Mouse (Mus musculus): ENCODE results near the gene Ovca2.

The Ovca2 gene

DNA sequence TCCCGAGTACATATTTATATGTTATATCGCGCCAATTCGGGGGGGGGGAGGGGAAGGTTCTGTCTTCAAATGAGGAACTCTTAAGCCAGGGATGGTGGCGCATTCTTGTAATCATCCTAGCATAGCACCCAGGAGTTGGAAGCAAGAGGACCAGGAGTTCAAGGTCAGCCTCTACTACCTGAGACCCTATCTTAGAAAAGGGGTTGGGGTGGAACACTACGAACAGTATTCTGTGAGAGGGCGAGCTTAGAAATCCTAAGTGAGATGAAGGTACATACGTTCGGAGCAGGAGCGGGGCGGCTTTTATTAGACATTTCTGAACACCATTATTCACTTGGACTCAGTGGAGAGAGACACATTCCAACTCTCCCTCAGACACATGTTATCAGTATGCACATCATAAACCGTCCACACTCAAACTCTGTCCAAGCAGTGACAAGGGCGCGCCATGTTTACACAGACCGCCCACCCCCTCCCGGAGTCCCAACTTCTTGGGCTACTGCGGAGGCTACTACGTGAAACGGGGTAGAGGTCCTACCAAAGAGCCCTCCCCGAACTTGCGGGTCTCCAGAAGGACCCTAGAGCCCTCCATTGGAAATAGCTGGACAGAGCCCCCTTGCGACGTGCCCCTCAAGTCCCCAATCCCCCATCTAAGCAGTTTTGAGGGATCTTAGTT is 9.1 kb downstream of the Ovca2 start, which contains the start of gene Hic1:
TSS of gene Hic1 (minus strand) at position 115 of the 676 bp plus-strand sequence.
- DNase-seq = no peak

DNA sequence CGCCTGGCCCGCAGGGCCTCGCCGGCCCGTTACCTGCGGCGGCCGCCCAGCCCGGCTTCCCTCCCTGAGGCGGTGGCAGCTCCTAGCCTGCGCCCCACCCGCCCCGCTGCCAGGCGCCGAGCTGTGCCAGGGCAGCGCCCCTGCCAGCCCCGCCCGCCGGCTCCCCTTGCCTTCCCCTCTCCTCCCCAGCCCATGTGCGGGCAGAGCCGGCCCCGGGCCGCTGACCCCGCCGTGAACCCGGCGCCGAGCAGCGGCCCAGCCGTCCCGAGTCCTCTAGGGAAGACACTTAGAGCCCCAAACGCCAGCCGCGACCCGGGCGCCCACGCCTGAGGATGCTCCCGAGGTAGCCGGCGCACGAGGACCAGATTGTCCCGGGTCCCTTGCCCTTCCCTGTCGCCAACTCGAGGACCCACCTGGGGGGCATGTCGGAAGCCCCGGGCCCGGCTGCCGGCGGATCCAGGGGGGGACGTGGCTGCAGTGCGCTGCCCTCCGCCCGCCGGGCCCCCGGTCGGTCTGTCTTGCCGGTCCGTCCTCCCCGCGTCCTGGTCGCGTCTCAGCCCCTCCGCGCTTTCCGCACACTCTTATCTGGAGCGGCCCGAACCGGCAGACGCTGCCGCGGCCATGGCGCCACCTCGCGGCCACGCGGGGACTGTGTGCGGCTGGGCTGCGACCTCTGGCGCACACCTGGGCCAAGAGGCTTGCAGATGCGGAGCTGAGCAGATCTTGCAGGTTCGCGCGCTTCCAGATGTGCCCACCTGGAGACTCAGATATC is 9.9 kb downstream of the Ovca2 start:
- DNase-seq = peak; percentile 82 to 93

DNA sequence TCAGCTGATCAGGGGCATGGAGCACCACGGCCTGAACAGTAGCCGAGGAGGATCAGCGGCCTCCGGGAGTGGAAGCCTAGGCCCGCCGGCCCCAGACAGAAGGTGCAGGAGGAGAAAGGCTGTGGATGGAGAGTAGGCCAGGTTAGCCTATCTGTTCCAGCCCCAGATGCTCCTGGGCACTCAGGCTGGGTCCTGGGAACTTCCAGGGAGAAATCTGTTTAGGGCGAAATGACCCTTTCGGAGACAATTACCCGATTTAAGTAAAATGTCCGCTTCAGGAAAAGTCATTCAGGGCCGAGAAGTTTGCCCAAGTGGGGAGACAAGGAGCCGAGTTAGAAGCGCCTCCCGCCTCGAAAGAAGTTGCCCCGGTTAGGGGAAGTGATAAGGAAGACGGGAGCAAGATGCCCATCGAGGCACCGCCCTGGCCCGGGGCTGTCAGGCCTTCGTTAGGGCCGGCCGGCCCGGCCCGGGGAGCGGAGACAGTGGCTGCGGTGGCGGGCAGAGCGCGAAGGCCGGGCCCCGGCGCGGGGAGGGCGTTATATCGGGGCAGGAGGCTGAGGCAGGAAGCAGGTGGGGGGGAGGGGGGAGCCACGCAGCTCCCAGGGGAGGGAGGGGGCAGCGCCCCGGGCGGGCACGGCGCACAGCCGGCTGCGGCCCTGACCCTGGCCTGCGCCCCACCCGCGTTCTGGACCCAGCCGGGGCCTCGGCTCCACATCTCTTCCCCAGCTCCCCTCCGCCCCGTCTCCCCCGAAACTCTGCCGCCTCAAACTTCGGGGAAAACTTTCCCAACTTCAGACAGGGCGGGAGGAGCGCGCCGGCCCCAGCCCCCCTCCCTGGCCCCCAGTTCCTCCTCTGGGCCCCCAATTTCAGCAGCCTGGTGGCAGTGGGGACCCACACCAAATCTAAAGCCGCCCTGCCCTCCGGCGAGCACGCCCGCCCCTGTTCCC is 10.7 kb downstream of the Ovca2 start:
- DNase-seq = peak in 1 of 2 experiments; percentile 75

DNA sequence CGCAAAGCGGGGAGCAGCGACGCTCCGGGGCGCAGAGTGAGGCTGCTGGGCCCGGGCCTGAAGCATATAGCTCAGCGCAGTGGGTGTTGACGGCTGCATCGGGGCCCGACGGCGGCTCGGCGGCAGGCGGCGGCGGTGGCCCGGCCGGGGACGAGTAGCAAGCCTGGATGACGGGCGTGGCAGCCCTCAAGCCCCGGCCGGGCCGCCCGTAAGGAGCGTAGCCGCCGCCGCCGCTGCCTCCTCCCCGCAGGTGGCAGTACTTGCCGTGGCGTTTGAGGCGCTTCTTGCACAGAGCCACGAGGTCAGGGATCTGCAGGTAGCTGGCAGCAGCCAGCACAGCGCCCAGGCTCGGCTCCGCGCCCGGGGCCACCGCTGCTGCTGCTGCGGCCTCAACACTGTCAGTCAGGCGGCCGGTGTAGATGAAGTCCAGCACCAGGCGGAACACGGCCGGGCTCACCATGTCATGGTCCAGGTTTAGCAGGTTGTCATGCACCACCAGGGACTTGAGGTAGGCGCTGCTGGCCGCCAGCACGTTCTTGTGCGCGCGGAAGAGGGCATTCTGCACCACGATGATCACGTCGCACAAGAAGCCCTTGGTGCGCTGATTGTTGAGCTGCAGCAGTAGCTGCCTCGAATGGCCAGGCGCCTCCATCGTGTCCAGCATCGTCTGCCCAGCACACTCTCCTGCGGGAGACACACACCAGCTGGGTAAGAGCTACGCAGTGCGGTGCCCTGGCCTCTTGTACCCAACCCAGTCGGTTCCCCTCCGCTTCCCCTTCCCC is 11.6 kb downstream of the Ovca2 start:
- peak; percentile 60 to 81 for DNase-seq

DNA sequence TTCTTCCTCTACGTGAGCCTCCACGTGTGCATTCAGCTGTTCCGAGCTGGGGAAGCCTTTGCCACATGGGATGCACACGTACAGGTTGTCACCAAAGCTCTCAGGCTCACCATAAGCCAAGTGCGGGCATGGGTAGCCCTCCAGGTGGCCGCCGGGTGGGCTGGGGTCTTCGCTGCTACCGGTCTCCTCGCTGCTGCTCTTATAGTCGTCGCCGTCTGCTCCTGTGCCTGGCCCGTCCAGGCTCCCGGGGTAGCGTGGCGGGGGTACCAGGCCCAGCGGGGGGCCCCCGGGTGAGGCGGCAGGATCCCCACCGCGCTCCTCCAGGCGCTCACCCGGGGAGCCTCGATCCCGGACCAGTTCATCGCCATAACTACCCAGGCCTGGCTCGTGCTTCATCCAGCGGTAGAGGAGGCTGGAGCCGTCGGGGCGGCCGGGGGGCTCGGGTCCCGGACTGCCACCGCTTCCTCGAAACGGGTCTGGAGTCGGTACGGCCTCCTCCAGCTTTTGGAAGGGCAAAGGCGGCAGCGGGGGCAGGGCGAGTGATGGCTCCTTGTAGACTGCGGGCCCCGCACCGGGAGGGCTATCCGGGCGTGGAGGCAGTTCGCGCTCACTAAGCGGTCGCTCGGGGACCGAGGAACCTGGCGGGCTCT is 12.3 kb downstream of the Ovca2 start:
- DNase-seq = peak in 1 of 2 experiments; percentile 45

DNA sequence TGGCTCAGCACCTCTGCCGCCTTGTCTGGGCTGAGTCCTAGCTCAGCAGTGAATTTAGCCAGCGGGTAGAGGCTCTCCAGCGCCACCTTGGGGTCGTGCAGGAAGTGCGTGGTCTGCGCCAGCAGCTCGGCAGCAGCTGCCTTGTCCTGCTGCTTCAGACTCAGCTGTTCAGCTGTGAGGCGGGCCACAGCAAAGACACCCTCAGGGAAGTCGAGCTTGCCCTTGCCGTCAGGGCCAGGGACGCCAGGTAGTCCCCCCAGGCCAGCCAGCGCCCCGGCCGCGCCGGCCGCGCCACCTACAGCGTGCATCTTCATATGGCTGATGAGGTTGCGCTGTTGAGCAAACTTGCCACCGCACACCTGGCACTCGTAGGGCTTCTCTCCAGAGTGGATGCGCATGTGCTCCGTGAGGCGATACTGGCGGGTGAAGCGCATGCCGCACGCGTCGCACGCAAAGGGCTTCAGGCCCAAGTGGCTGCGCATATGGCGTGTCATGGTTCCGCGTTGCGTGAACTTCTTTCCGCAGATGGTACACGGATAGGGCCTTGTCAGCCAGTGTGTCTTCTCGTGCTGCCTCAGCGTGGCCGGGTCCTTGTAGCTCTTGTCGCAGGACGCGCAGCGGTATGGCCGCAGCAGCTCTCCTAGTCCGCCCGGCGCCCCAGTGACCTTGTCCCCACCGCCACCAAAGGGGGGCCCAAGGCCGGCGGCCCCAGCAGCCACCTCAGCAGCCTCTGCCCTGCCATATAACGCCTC is 13.0 kb downstream of the Ovca2 start:
- DNase-seq = peak; percentile 87 to 93

DNA sequence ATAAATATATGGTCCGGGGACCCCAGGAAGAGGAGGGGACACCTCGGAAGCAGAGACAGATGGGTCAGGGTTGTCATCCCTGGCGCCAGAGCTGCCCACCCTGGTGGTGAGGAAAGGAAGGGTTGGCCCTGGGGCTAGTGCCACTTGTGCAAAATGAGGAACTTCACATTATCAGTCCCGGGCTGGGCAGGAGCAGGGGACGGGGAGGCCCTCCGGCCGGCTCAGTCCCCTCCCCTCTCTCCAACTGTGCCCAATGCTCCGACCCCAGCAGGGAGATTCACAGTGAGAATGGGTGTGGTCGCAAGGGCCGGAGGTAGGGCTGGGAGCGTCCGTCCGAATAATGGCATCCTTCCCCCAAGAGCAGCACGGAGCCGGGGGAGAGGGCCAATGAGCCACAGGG is 13.9 kb downstream of the Ovca2 start:
- no peak for DNase-seq

DNA sequence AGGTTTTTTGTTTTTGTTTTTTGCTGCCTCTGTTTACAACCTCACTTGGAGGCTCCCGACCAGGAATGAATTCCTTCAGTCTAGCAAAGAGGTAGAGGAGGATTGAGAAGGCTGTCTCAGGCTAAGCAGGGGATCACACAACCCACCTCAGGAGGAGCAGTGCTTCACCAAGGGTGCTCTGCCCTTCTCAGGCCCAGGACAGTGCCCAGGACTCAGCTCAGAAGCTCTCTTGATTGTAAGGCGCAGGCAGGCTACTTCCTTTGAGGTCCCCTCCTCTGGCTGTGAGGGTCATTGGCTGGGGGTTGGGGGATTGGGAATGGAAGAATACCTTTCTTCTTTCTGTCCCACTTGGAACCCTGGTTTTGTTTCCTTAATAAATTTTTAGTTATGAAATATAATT is 14.6 kb downstream of the Ovca2 start:
- DNase-seq = no peak

DNA sequence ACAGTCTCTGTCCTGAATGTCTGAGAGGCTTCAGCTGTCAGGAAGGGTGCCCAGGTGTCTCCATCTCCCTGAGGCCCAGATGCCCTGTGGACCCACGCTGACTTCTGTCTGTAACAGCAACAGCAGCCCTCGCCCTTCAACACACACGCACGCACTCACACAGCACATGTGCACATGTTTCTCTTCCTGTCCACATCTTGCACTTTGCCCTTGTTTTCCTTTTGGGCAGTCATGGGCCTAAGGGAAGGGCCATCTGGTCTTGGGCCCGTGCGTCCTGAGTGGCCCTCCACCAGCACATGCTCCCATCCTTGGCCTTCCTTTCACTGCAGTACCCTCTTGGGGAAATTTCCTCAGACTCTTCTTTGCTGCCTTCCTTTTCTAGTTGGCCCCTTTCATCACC is 15.3 kb downstream of the Ovca2 start:
- peak; percentile 50 to 55 for DNase-seq

DNA sequence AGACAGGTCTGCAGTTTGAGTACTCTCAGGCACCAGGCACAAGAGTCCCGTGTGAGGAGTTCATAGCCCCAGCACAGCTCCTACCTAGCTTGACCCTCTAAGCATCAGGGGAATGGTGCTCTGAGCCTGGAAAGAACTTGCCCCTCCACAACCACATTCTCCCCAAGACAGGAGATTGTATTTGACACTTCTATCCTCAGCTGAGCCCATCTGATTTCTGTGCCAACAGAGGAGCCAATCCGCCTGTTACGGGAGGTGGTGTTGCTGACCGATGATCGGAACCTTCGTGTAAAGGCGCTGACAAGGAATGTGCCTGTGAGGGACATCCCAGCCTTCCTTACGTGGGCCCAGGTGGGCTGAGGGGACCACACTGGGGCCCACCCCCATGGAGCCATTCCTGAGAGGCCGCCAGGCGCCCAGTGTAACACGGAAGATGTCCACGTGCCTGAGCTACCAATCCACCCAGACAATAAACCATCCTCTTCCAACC is 16.0 kb downstream of the Ovca2 start:
- DNase-seq = no peak

DNA sequence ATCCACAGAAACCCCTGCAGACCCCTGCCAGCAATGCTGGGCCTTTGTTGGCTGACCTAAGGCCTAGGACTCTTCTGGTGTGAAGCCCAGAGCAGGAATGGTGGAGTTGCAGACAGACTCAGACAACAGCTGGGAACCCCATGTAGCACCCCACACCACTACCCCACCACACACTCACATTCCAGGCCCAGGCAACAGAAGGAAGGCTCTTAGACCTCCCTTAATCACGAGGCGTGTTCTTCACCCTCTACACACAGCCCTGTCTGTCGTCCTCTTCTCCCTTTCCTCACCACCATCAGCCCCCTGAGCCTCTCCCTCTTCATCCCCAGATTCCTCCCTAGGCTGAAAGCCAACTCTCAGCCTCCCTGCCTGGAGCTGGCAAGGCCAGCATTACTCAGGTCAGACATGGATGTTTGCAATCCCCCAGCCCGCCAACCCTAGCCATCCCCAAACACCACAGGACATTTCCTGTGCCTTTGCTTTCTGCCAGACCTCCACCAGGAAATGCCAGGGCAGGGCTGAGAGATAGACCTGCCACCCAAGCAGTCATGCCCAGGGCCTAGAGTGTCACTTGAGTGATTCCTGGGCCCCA is 17.1 kb downstream of the Ovca2 start:
- DNase-seq = no peak

DNA sequence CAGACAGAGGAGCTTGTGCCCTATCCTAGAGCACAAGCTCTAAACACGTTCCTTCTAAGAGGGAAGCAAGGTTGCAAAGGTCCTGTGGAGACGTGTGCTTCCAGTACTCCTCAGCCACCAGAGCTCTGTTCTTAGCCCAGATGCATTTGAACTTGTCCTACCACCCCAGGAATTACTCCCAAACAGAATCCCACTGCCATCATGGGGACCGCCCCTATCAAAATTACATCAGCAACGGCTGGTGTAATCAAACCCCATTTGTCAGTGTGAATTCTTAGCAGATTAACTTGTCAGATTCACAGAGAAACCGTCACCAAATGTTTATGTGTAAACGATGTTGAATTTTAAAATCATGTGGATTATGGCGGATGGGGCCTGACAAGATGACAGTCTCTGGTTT is 17.7 kb downstream of the Ovca2 start:
- no peak for DNase-seq

DNA sequence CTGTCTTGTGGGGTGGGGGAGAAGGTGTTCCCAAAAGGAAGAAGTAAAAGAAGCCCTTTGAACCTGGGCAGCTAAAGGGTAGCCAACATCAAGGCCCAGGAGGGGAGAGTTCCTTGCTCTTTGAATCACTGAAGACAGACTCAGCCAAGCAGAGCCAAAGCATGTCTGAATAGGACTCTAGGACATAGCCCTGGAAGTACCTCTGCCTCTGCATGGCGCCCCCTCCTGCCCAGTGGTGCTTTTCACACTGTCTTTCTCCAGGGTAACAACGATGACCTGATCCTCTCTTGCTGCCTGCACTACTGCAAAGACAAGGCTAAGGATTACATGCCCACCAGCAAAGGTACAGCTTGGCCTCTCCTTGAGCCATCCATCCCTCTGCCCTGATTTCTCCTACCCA is 19.1 kb downstream of the Ovca2 start:
- peak; percentile 57 to 87 for DNase-seq

DNA sequence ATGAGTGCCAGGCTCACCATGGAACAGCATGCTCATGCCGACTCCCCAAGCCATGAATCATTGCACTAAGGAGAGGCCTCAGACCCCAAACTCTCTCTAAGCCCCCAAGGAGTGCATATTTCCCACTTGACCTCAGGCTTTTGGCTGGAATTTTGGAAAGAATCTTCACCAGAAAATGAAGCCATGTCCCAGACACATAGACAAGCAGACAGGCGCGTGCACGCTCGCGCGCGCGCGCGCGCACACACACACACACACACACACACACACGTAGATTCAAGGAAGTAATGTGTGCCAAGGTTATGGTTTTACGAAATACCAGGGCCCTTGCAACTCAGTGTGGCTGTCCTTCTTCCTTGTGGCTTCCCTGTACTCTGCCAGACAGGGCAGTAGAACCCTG is 20.2 kb downstream of the Ovca2 start:
- no peak for DNase-seq

DNA sequence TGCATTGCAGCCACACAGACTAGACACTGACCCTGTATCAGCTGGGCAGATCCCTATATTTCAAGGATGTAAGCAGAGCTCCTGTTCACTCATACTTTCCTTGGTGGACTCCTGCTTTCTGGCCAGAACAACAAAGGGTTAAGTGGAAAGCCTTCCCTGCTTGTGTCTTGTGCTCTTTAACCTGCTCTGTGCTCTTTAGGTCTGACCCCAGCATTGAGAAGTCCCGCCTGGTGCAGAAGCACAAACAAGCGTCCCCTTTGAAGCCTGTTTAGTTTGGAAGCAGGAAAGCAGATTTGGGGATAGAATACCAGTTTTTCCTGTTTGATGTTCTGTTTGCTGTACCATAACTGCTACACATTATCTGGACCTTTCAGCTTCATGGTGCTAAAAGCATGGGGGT is 20.7 kb downstream of the Ovca2 start:
- DNase-seq = peak in 1 of 2 experiments; percentile 20

DNA sequence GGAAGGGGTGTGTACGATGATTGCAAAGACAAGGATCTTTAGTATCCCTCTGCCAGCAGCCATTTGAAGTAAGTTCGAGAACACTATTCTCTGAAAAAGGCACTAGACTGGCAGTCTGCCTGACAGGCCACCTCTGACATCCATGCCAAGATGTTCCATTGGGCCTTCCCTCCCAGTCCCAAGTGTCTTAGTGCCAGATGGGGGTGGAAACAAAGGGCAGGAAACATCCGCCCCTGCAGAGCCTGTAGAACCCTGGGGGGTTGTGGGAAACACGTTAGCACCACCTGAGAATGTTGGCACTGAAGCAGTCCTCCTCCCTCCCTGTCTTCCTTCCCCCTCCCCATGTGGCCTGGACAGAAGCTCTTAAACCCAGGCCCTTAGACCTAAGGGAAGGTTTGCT is 21.6 kb downstream of the Ovca2 start:
- peak; percentile 52 to 66 for DNase-seq

DNA sequence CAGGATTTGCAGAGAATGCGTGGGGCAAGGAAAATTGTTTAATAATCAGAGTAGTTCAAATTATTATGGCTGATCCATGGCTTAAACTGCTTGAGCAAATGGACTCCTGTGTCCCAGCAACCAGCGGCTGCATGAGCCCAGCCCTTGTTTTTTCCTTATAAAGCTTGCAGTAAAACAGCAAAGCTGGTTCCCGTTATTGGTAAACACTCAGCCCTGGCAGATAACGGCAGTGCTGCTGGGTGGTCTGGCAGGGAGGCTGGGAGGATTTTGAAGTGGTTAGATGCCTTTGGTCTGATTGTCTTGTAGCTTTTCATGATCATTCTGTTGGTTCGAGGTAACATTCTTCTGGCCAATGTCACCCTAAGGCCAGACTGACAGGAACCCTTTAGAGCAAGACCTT is 22.2 kb downstream of the Ovca2 start:
- DNase-seq = no peak

DNA sequence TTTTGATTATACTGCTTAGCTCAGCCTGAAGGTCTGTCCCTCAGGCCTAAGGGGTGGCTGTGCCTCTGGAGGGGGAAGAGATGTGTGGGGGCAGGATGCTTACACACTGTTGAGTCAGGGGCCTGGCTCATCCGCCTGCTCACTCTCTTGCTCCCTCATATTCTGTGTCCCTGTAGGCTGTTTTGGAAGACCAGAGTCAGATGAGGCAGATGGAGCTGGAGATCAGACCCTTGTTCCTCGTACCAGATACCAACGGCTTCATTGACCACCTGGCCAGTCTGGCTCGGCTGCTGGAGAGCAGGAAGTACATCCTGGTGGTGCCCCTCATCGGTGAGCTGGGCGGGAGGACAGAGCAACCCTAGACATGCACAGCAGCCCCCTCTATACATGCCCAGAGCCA is 22.6 kb downstream of the Ovca2 start:
- no peak for DNase-seq

DNA sequence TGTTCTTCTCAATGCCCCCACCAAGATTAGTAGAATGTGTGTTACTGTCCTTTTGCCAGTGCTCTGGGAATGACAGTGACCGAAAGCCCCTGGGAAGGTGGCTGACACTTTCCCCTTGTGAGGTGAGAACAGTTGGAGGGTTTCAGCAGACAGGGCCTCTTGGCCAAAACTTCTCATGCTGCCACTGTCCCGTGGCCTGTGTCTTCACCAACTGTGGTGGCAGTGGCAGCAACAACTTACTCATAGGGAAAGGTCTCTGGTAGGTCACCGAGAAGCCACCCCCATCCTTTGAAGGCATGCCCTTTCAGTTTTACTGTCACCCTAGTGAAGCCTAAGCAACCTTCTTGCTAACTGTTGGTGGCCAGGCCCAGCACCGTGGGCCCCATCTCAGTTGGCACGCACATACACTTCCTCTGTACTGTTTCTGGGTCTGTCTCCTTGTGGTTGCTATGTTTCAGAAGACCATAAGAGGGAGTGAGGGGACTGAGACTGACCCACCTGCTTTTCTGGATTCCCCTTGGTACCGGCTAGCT is 24.5 kb downstream of the Ovca2 start:
- peak in 1 of 2 experiments; percentile 12 for DNase-seq

Measured in kidney, postnatal 36 days (tissue).